Mouse (Mus musculus): ENCODE data around the gene Patj. TPM values are rescaled to one million over a fixed set of nuclear protein-coding genes. Genes with fewer than 3 reads are reported as not detected.

Patj gene
- polyA plus RNA-seq, 1 experiment from 2014 or later: 12.9 TPM

- ATAC-seq: peak; percentile 94
- no peaks in the 10 kb centered on the region for H3K4me1 ChIP-seq (replicated peaks; ENCODE audit: control insufficient read depth, insufficient read depth, low read length)
- peak within 1 kb of the TSS; percentile 86 for H3K9ac ChIP-seq (ENCODE audit: low read depth, low read length)
- H3K36me3 ChIP-seq (ENCODE audit: control insufficient read depth, insufficient read depth): peaks cover 3% of the 10 kb centered on the region; the same call in 1 of the 2 replicates
- H3K4me2 ChIP-seq (replicated peaks; ENCODE audit: low read depth): peak within 1 kb of the TSS; percentile 66
- TF ChIP-seq CTCF (IDR thresholded peaks at IDR 0.05; ENCODE audit: low read depth): no peak
- peak within 1 kb of the TSS; percentile 78 for H3K27ac ChIP-seq (ENCODE audit: low read depth, low read length)
- no peaks in the 10 kb centered on the region for H3K9me3 ChIP-seq (ENCODE audit: control insufficient read depth)
- no peaks in the 10 kb centered on the region for H3K27me3 ChIP-seq (replicated peaks; ENCODE audit: control insufficient read depth, insufficient read depth, low read length)
- peak within 1 kb of the TSS; percentile 83 for H3K4me3 ChIP-seq (ENCODE audit: low read depth, low read length)
- WGBS: under 1% methylated on average over 46 of the region's 46 CpGs
Measured at GRCm38 (mm10) chr4:98382716-98383424, 12.7 kb upstream of the Patj start, which contains the start of gene Tm2d1. TSS of gene Tm2d1 (minus strand) at chr4:98383306.

- Histone ChIP-seq H3K4me2 (replicated peaks; ENCODE audit: low read depth) (no peak overlapping the region), H3K9ac (ENCODE audit: low read depth, low read length) (no peak overlapping the region), H3K4me1 (replicated peaks; ENCODE audit: control insufficient read depth, insufficient read depth, low read length) (no peaks in the 10 kb centered on the region), H3K4me3 (ENCODE audit: low read depth, low read length) (no peak overlapping the region), H3K27ac (ENCODE audit: low read depth, low read length) (no peak overlapping the region), H3K9me3 (ENCODE audit: control insufficient read depth) (no peaks in the 10 kb centered on the region), H3K27me3 (replicated peaks; ENCODE audit: control insufficient read depth, insufficient read depth, low read length) (no peaks in the 10 kb centered on the region), H3K36me3 (ENCODE audit: control insufficient read depth, insufficient read depth) (no peaks in the 10 kb centered on the region)
- TF ChIP-seq CTCF (IDR thresholded peaks at IDR 0.05; ENCODE audit: low read depth): no peak
- no peak for ATAC-seq
- WGBS: 46% methylated on average over 5 of the region's 5 CpGs
Measured at GRCm38 (mm10) chr4:98385036-98385435, 10.5 kb upstream of the Patj start.

- H3K4me2 ChIP-seq (replicated peaks; ENCODE audit: low read depth): peak overlapping the region; percentile 89
- H3K4me3 ChIP-seq (ENCODE audit: low read depth, low read length): peak overlapping the region; percentile 79
- H3K9ac ChIP-seq (ENCODE audit: low read depth, low read length): peak overlapping the region; percentile 99
- ATAC-seq: no peak
- H3K27me3 ChIP-seq (replicated peaks; ENCODE audit: control insufficient read depth, insufficient read depth, low read length): no peaks in the 10 kb centered on the region
- H3K36me3 ChIP-seq (ENCODE audit: control insufficient read depth, insufficient read depth): no peaks in the 10 kb centered on the region
- peaks cover 4% of the 10 kb centered on the region; the same call in 1 of the 2 replicates for H3K4me1 ChIP-seq (replicated peaks; ENCODE audit: control insufficient read depth, insufficient read depth, low read length)
- peak overlapping the region; percentile 99 for H3K27ac ChIP-seq (ENCODE audit: low read depth, low read length)
- 5% methylated on average over 7 of the region's 7 CpGs for WGBS
- no peaks in the 10 kb centered on the region for H3K9me3 ChIP-seq (ENCODE audit: control insufficient read depth)
- TF ChIP-seq CTCF (IDR thresholded peaks at IDR 0.05; ENCODE audit: low read depth): no peak
Measured at GRCm38 (mm10) chr4:98395346-98395689, 267 bp upstream of the Patj start.

GRCm38 (mm10) chr4:98400926-98401583 is 5.5 kb downstream of the Patj start:
- H3K27me3 ChIP-seq (replicated peaks; ENCODE audit: control insufficient read depth, insufficient read depth, low read length): no peaks in the 10 kb centered on the region
- H3K9ac ChIP-seq (ENCODE audit: low read depth, low read length): no peak overlapping the region
- WGBS: 16% methylated on average over 6 of the region's 6 CpGs
- H3K4me2 ChIP-seq (replicated peaks; ENCODE audit: low read depth): no peak overlapping the region
- no peaks in the 10 kb centered on the region for H3K36me3 ChIP-seq (ENCODE audit: control insufficient read depth, insufficient read depth)
- peaks cover 4% of the 10 kb centered on the region; the same call in 1 of the 2 replicates for H3K4me1 ChIP-seq (replicated peaks; ENCODE audit: control insufficient read depth, insufficient read depth, low read length)
- H3K4me3 ChIP-seq (ENCODE audit: low read depth, low read length): no peak overlapping the region
- peak; percentile 46 for ATAC-seq
- 0 out of 2 replicates have a peak overlapping the region, but pooled peaks have one; percentile 24 for H3K27ac ChIP-seq (ENCODE audit: low read depth, low read length)
- no peak for TF ChIP-seq CTCF (IDR thresholded peaks at IDR 0.05; ENCODE audit: low read depth)
- no peaks in the 10 kb centered on the region for H3K9me3 ChIP-seq (ENCODE audit: control insufficient read depth)

- H3K9me3 ChIP-seq (ENCODE audit: control insufficient read depth): no peaks in the 10 kb centered on the region
- H3K4me1 ChIP-seq (replicated peaks; ENCODE audit: control insufficient read depth, insufficient read depth, low read length): peaks cover 4% of the 10 kb centered on the region; the same call in 1 of the 2 replicates
- H3K4me3 ChIP-seq (ENCODE audit: low read depth, low read length): no peak overlapping the region
- no peaks in the 10 kb centered on the region for H3K36me3 ChIP-seq (ENCODE audit: control insufficient read depth, insufficient read depth)
- H3K9ac ChIP-seq (ENCODE audit: low read depth, low read length): no peak overlapping the region
- 48% methylated on average over 2 of the region's 2 CpGs for WGBS
- no peak for TF ChIP-seq CTCF (IDR thresholded peaks at IDR 0.05; ENCODE audit: low read depth)
- H3K4me2 ChIP-seq (replicated peaks; ENCODE audit: low read depth): no peak overlapping the region
- H3K27ac ChIP-seq (ENCODE audit: low read depth, low read length): 0 out of 2 replicates have a peak overlapping the region, but pooled peaks have one; percentile 24
- H3K27me3 ChIP-seq (replicated peaks; ENCODE audit: control insufficient read depth, insufficient read depth, low read length): no peaks in the 10 kb centered on the region
- peak; percentile 50; the same call in 1 of the 2 replicates for ATAC-seq
Measured at GRCm38 (mm10) chr4:98401584-98401962, 6.0 kb downstream of the Patj start.

GRCm38 (mm10) chr4:98403492-98403891 is 7.9 kb downstream of the Patj start:
- no peak overlapping the region for H3K4me2 ChIP-seq (replicated peaks; ENCODE audit: low read depth)
- H3K27ac ChIP-seq (ENCODE audit: low read depth, low read length): no peak overlapping the region
- H3K9ac ChIP-seq (ENCODE audit: low read depth, low read length): no peak overlapping the region
- ATAC-seq: no peak
- no peak overlapping the region for H3K4me3 ChIP-seq (ENCODE audit: low read depth, low read length)
- peaks cover 1% of the 10 kb centered on the region; the same call in 1 of the 2 replicates for H3K36me3 ChIP-seq (ENCODE audit: control insufficient read depth, insufficient read depth)
- no peak for TF ChIP-seq CTCF (IDR thresholded peaks at IDR 0.05; ENCODE audit: low read depth)
- H3K27me3 ChIP-seq (replicated peaks; ENCODE audit: control insufficient read depth, insufficient read depth, low read length): no peaks in the 10 kb centered on the region
- no peaks in the 10 kb centered on the region for H3K4me1 ChIP-seq (replicated peaks; ENCODE audit: control insufficient read depth, insufficient read depth, low read length)
- WGBS: 68% methylated on average over 4 of the region's 4 CpGs
- no peaks in the 10 kb centered on the region for H3K9me3 ChIP-seq (ENCODE audit: control insufficient read depth)
